Mouse (Mus musculus) spleen, postnatal 14 days (tissue): Measurements from ENCODE around the gene Cep295.
"Not testable (repeated sequence)": the region's sequence is repeated elsewhere in the genome, so short reads cannot be mapped to it uniquely, and the experiment has no call there.

ENCODE experiments used
- DNase-seq, 2 experiments: peaks; one replicate each; pipeline ENCODE4 v3.0.0; 2021 to 2022; ENCODE audit warnings: low spot score in 2 of 2

The Cep295 gene

GRCm38 (mm10) chr9:15357484-15358275, at the start of gene Cep295:
Gene Cep295, minus strand, starts transcription at chr9:15357788.
- DNase-seq = peak; percentile 93 to 96

- no peak for DNase-seq
These were observed 40.0 kb upstream of the Cep295 start for GRCm38 (mm10) chr9:15397591-15397990.

- no peak for DNase-seq
These were observed 37.9 kb upstream of the Cep295 start for GRCm38 (mm10) chr9:15395353-15395942.

GRCm38 (mm10) chr9:15387075-15387643, 29.6 kb upstream of the Cep295 start:
- no peak for DNase-seq

- DNase-seq = no peak
These were observed 26.7 kb upstream of the Cep295 start for GRCm38 (mm10) chr9:15384266-15384665.

GRCm38 (mm10) chr9:15366260-15366659, 8.7 kb upstream of the Cep295 start:
- no peak for DNase-seq

- no peak for DNase-seq
These were observed 8.3 kb upstream of the Cep295 start for GRCm38 (mm10) chr9:15365856-15366255.

- no peak for DNase-seq
These were observed 7.3 kb upstream of the Cep295 start for GRCm38 (mm10) chr9:15364843-15365242.

- DNase-seq = no peak
These were observed 588 bp downstream of the Cep295 start for GRCm38 (mm10) chr9:15356916-15357483.

GRCm38 (mm10) chr9:15349925-15350324, 7.7 kb downstream of the Cep295 start:
- DNase-seq = no peak

- DNase-seq = no peak
These were observed 19.8 kb downstream of the Cep295 start for GRCm38 (mm10) chr9:15337776-15338175.

GRCm38 (mm10) chr9:15318170-15318742, 39.3 kb downstream of the Cep295 start:
- no peak for DNase-seq

- no peak for DNase-seq
These were observed 40.1 kb downstream of the Cep295 start for GRCm38 (mm10) chr9:15317223-15318169.

- DNase-seq = not testable (repeated sequence)
These were observed 41.3 kb downstream of the Cep295 start for GRCm38 (mm10) chr9:15316296-15316695.

- DNase-seq = no peak
These were observed 43.0 kb downstream of the Cep295 start for GRCm38 (mm10) chr9:15314619-15315018.

GRCm38 (mm10) chr9:15313633-15314032, 44.0 kb downstream of the Cep295 start:
- no peak for DNase-seq

- no peak for DNase-seq
These were observed 45.4 kb downstream of the Cep295 start for GRCm38 (mm10) chr9:15312054-15312735.

GRCm38 (mm10) chr9:15310179-15310578, 47.4 kb downstream of the Cep295 start:
- no peak for DNase-seq

- DNase-seq = no peak
These were observed 48.2 kb downstream of the Cep295 start for GRCm38 (mm10) chr9:15309425-15309824.

GRCm38 (mm10) chr9:15308254-15308653, 49.3 kb downstream of the Cep295 start:
- no peak for DNase-seq

GRCm38 (mm10) chr9:15307257-15307656, 50.3 kb downstream of the Cep295 start:
- no peak for DNase-seq
